Mouse (Mus musculus) bone marrow, adult 2 months (tissue): Measurements from ENCODE around the gene Glrx5.

Source experiments
- CTCF ChIP-seq: fragments of 200-500 bp; IDR thresholded peaks from 2 replicates; pipeline ENCODE4 v1.5.1; 2011; ENCODE audit warnings: low read length, control low read depth; ENCODE audit not compliant: control insufficient read depth, insufficient read depth
- POLR2A ChIP-seq: fragments of 200-500 bp; IDR thresholded peaks from 2 replicates; pipeline ENCODE4 v1.6.1; 2011; ENCODE audit warnings: low read depth, mild to moderate bottlenecking, control low read depth, low read length, borderline replicate concordance; ENCODE audit not compliant: control insufficient read depth

GRCm38 (mm10) chr12:104990741-104991454, 41.6 kb upstream of the Glrx5 start:
- TF ChIP-seq POLR2A (no peak), CTCF (no peak)
